27 mouse cellular contexts compared by ENCODE assay signal in the genomic region with DNA sequence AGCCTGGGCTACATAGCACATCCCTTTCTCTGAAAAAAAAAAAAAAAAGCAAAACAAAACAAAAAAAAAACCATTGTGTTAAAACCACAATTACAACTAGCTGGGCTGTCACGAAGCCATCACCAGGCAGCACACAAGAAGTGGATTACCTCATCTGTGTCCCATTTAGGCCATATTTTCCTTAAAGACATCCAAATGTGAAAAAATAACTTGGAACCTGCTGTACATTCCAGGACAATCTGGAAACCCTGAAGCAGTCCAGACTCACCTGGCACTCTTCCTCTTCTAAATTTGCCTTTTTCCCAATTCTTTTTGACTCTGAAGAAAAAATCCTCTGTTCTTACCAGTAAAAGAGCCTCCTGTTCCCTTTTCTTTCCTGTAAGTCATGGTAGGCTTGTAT.
A peak's percentile ranks its signal among the peaks of the same experiment; 100 is the strongest.
DNase-seq lines count a peak whose midpoint lies in the region; ATAC-seq and TF ChIP-seq lines count a peak whose summit lies in the region.
"Had no signal": no experiment of that assay in that cellular context is flagged by ENCODE, and none has a peak within 500 bp of the region (broad histone marks: within the 10 kb centered on the region; RNA-seq: fewer than 3 reads in every experiment).

No protein-coding gene starts in this region.

- no peak for TF ChIP-seq CTCF in midbrain, postnatal 0 days (IDR thresholded peaks at IDR 0.05)

- WGBS in embryonic facial prominence, embryonic 14.5 days: 28% methylated on average over 1 of the region's 1 CpGs
- WGBS in embryonic facial prominence, embryonic 10.5 days: 71% methylated on average over 1 of the region's 1 CpGs
- 71% methylated on average over 1 of the region's 1 CpGs for WGBS in limb, embryonic 13.5 days
- WGBS in limb, embryonic 10.5 days: 83% methylated on average over 1 of the region's 1 CpGs
- 38% methylated on average over 1 of the region's 1 CpGs for WGBS in limb, embryonic 14.5 days
- WGBS in midbrain, postnatal 0 days: 77% methylated on average over 1 of the region's 1 CpGs

- no peak for ATAC-seq in embryonic facial prominence, embryonic 14.5 days (ENCODE audit: low read depth)
- ATAC-seq in limb, embryonic 13.5 days (ENCODE audit: low FRiP score, low read depth): no peak
- no peak for ATAC-seq in limb, embryonic 14.5 days (ENCODE audit: low FRiP score, low read depth)
- no peak for ATAC-seq in midbrain, postnatal 0 days (ENCODE audit: low FRiP score)
- ATAC-seq: forebrain, embryonic 15.5 days; hindbrain, postnatal 0 days; inflammation-experienced regulatory T-cells, adult 6 months; intestine, embryonic 16.5 days had no signal

- no peaks in the 10 kb centered on the region for H3K27me3 ChIP-seq in embryonic facial prominence, embryonic 14.5 days (replicated peaks; ENCODE audit: control insufficient read depth, insufficient read depth, low read length)
- no peaks in the 10 kb centered on the region for H3K27me3 ChIP-seq in embryonic facial prominence, embryonic 10.5 days (replicated peaks; ENCODE audit: low read depth, poor library complexity, severe bottlenecking)
- no peaks in the 10 kb centered on the region for H3K27me3 ChIP-seq in limb, embryonic 13.5 days
- no peaks in the 10 kb centered on the region for H3K27me3 ChIP-seq in limb, embryonic 10.5 days (ENCODE audit: low read depth, poor library complexity, severe bottlenecking)
- no peaks in the 10 kb centered on the region for H3K27me3 ChIP-seq in limb, embryonic 14.5 days (ENCODE audit: control insufficient read depth, insufficient read depth, low read length)
- no peaks in the 10 kb centered on the region for H3K27me3 ChIP-seq in midbrain, postnatal 0 days (ENCODE audit: insufficient read depth, low read length)
- H3K27me3 ChIP-seq: forebrain, embryonic 12.5 days; forebrain, embryonic 15.5 days; heart, embryonic 13.5 days had no signal

- no peak overlapping the region for H3K4me3 ChIP-seq in embryonic facial prominence, embryonic 14.5 days (ENCODE audit: low read depth, low read length)
- H3K4me3 ChIP-seq in embryonic facial prominence, embryonic 10.5 days: no peak overlapping the region
- H3K4me3 ChIP-seq in limb, embryonic 13.5 days: no peak overlapping the region
- H3K4me3 ChIP-seq in limb, embryonic 10.5 days: no peak overlapping the region
- no peak overlapping the region for H3K4me3 ChIP-seq in limb, embryonic 14.5 days (replicated peaks; ENCODE audit: low read length)
- no peak overlapping the region for H3K4me3 ChIP-seq in midbrain, postnatal 0 days (ENCODE audit: low read depth, low read length)
- H3K4me3 ChIP-seq: erythroblast, embryonic 14.5 days; forebrain, embryonic 12.5 days; forebrain, embryonic 15.5 days; heart, adult 2 months; heart, embryonic 10.5 days; heart, embryonic 13.5 days had no signal

- H3K9ac ChIP-seq in embryonic facial prominence, embryonic 14.5 days (ENCODE audit: low read depth, low read length): no peak overlapping the region
- H3K9ac ChIP-seq in limb, embryonic 13.5 days: no peak overlapping the region
- H3K9ac ChIP-seq in limb, embryonic 14.5 days (ENCODE audit: low read depth, low read length, severe bottlenecking): no peak overlapping the region
- H3K9ac ChIP-seq in midbrain, postnatal 0 days (replicated peaks; ENCODE audit: low read length, poor library complexity, severe bottlenecking): no peak overlapping the region
- H3K9ac ChIP-seq: forebrain, embryonic 12.5 days; forebrain, embryonic 15.5 days; heart, embryonic 13.5 days; hindbrain, embryonic 14.5 days had no signal

- no peak for TF ChIP-seq POLR2A in limb, embryonic 14.5 days (IDR thresholded peaks at IDR 0.05; ENCODE audit: borderline replicate concordance, extremely low read depth, insufficient read depth, insufficient read length)

- peak; percentile 52 for DNase-seq in embryonic facial prominence, embryonic 14.5 days (ENCODE audit: low spot score)
- no peak for DNase-seq in embryonic facial prominence, embryonic 10.5 days (ENCODE audit: low spot score)
- no peak for DNase-seq in limb, embryonic 10.5 days (ENCODE audit: low spot score)
- DNase-seq in limb, embryonic 14.5 days (ENCODE audit: low spot score): peak; percentile 41
- DNase-seq in embryo, embryonic 10.5 days (ENCODE audit: low spot score): no peak
- DNase-seq in midbrain, postnatal 0 days (ENCODE audit: low spot score): no peak
- DNase-seq: adrenal gland, adult 2 months; adrenal gland, postnatal 14 days; B cell, adult 2 months; cerebellum, adult 18-20 months; cerebellum, adult 9-10 months; cerebellum, postnatal 25 days; embryo, embryonic 11 days; gastrocnemius, postnatal 36 days; heart, adult 2 months; heart, postnatal 14 days; heart, postnatal 4 days had no signal

- no peaks in the 10 kb centered on the region for H3K36me3 ChIP-seq in embryonic facial prominence, embryonic 14.5 days (ENCODE audit: control insufficient read depth, insufficient read depth, low read length)
- no peaks in the 10 kb centered on the region for H3K36me3 ChIP-seq in embryonic facial prominence, embryonic 10.5 days (replicated peaks)
- H3K36me3 ChIP-seq in limb, embryonic 13.5 days: no peaks in the 10 kb centered on the region
- no peaks in the 10 kb centered on the region for H3K36me3 ChIP-seq in limb, embryonic 10.5 days
- H3K36me3 ChIP-seq in limb, embryonic 14.5 days (ENCODE audit: control insufficient read depth, insufficient read depth, low read length): no peaks in the 10 kb centered on the region
- H3K36me3 ChIP-seq in midbrain, postnatal 0 days (ENCODE audit: insufficient read depth, low read length): no peaks in the 10 kb centered on the region
- H3K36me3 ChIP-seq: forebrain, embryonic 12.5 days; forebrain, embryonic 15.5 days; heart, embryonic 10.5 days; heart, embryonic 13.5 days had no signal

- no peaks in the 10 kb centered on the region for H3K9me3 ChIP-seq in embryonic facial prominence, embryonic 14.5 days (ENCODE audit: control insufficient read depth, low read length)
- no peaks in the 10 kb centered on the region for H3K9me3 ChIP-seq in embryonic facial prominence, embryonic 10.5 days
- no peaks in the 10 kb centered on the region for H3K9me3 ChIP-seq in limb, embryonic 13.5 days
- no peaks in the 10 kb centered on the region for H3K9me3 ChIP-seq in limb, embryonic 10.5 days (replicated peaks)
- H3K9me3 ChIP-seq in limb, embryonic 14.5 days (ENCODE audit: control insufficient read depth, low read length): no peaks in the 10 kb centered on the region
- no peaks in the 10 kb centered on the region for H3K9me3 ChIP-seq in midbrain, postnatal 0 days (ENCODE audit: low read length)
- H3K9me3 ChIP-seq: forebrain, embryonic 12.5 days; forebrain, embryonic 15.5 days; heart, embryonic 10.5 days; heart, embryonic 13.5 days had no signal

- H3K27ac ChIP-seq in embryonic facial prominence, embryonic 14.5 days (replicated peaks; ENCODE audit: low read depth, low read length): no peak overlapping the region
- H3K27ac ChIP-seq in embryonic facial prominence, embryonic 10.5 days (replicated peaks): no peak overlapping the region
- H3K27ac ChIP-seq in limb, embryonic 13.5 days: 0 out of 2 replicates have a peak overlapping the region, but pooled peaks have one; percentile 63
- H3K27ac ChIP-seq in limb, embryonic 10.5 days: no peak overlapping the region
- 0 out of 2 replicates have a peak overlapping the region, but pooled peaks have one; percentile 29 for H3K27ac ChIP-seq in limb, embryonic 14.5 days (replicated peaks; ENCODE audit: low read depth, low read length)
- H3K27ac ChIP-seq in midbrain, postnatal 0 days (ENCODE audit: low read depth, low read length): no peak overlapping the region
- H3K27ac ChIP-seq: forebrain, embryonic 12.5 days; forebrain, embryonic 15.5 days; heart, adult 2 months; heart, embryonic 10.5 days; heart, embryonic 13.5 days; hindbrain, embryonic 14.5 days; hindbrain, postnatal 0 days had no signal

- no peak overlapping the region for H3K4me2 ChIP-seq in embryonic facial prominence, embryonic 14.5 days (ENCODE audit: low read depth, low read length)
- no peak overlapping the region for H3K4me2 ChIP-seq in limb, embryonic 13.5 days (replicated peaks)
- no peak overlapping the region for H3K4me2 ChIP-seq in limb, embryonic 14.5 days (replicated peaks; ENCODE audit: low read depth, low read length, severe bottlenecking)
- no peak overlapping the region for H3K4me2 ChIP-seq in midbrain, postnatal 0 days (ENCODE audit: low read depth, low read length, poor library complexity, severe bottlenecking)
- H3K4me2 ChIP-seq: forebrain, embryonic 12.5 days; forebrain, embryonic 15.5 days; heart, embryonic 13.5 days; hindbrain, embryonic 14.5 days had no signal

- H3K4me1 ChIP-seq in embryonic facial prominence, embryonic 14.5 days (ENCODE audit: control insufficient read depth, insufficient read depth, low read length): peaks cover 7% of the 10 kb centered on the region; the same call in 1 of the 2 replicates
- H3K4me1 ChIP-seq in embryonic facial prominence, embryonic 10.5 days: peaks cover 13% of the 10 kb centered on the region
- H3K4me1 ChIP-seq in limb, embryonic 13.5 days: peaks cover 17% of the 10 kb centered on the region
- peaks cover 17% of the 10 kb centered on the region for H3K4me1 ChIP-seq in limb, embryonic 10.5 days
- no peaks in the 10 kb centered on the region for H3K4me1 ChIP-seq in limb, embryonic 14.5 days (ENCODE audit: control insufficient read depth, insufficient read depth, low read length)
- H3K4me1 ChIP-seq in midbrain, postnatal 0 days (ENCODE audit: insufficient read depth, low read length): no peaks in the 10 kb centered on the region; the same call in 1 of the 2 replicates
- H3K4me1 ChIP-seq: forebrain, embryonic 15.5 days had no signal

Comparison
In these comparisons a context has a peak if more than half of its experiments do, and no peak if none do; other contexts are left out.
1. DNase-seq: peak in embryonic facial prominence, embryonic 14.5 days (single experiment) and limb, embryonic 14.5 days (single experiment); none in embryonic facial prominence, embryonic 10.5 days (single experiment), limb, embryonic 10.5 days (single experiment), embryo, embryonic 10.5 days (single experiment) and midbrain, postnatal 0 days (single experiment).
2. H3K27ac ChIP-seq: peak in limb, embryonic 13.5 days (single experiment) and limb, embryonic 14.5 days (single experiment); none in embryonic facial prominence, embryonic 14.5 days (single experiment), embryonic facial prominence, embryonic 10.5 days (single experiment), limb, embryonic 10.5 days (single experiment) and midbrain, postnatal 0 days (single experiment).